Mouse (Mus musculus): ENCODE measurements around the gene Pabpc1l. TPM values are rescaled to one million over a fixed set of nuclear protein-coding genes. Genes with fewer than 3 reads are reported as not detected.

Pabpc1l gene
- polyA plus RNA-seq (2014; fragmentation: Illumina TruSeq; extraction: RNeasy Lipid Tissue Mini Kit (QIAGEN cat#74804); ENCODE audit: low replicate concordance): not detected

GRCm38 (mm10) chr2:164025150-164025549 lies at the start of gene Pabpc1l:
Gene Pabpc1l, plus strand, starts transcription at chr2:164025450.

GRCm38 (mm10) chr2:163994654-163994976 lies 30.6 kb upstream of the Pabpc1l start, which contains the start of gene Ywhab:
Gene Ywhab, plus strand, starts transcription at chr2:163994960.

GRCm38 (mm10) chr2:164070142-164070764 lies 45.0 kb downstream of the Pabpc1l start, which contains the start of gene Stk4:
Gene Stk4, plus strand, starts transcription at chr2:164070322.

GRCm38 (mm10) chr2:164070765-164071436 lies 45.7 kb downstream of the Pabpc1l start, which contains the start of gene Tomm34:
Gene Tomm34, minus strand, starts transcription at chr2:164071169.

Other genes with a start within 250 kb of the Pabpc1l start
- gene Ccn5, start 204.6 kb upstream of the Pabpc1l start, polyA plus RNA-seq (2014; fragmentation: Illumina TruSeq; extraction: RNeasy Lipid Tissue Mini Kit (QIAGEN cat#74804); ENCODE audit: low replicate concordance): not detected
- not detected for gene Kcnk15, start 171.8 kb upstream of the Pabpc1l start, polyA plus RNA-seq (2014; fragmentation: Illumina TruSeq; extraction: RNeasy Lipid Tissue Mini Kit (QIAGEN cat#74804); ENCODE audit: low replicate concordance)
- gene Rims4, start 106.8 kb upstream of the Pabpc1l start, polyA plus RNA-seq (2014; fragmentation: Illumina TruSeq; extraction: RNeasy Lipid Tissue Mini Kit (QIAGEN cat#74804); ENCODE audit: low replicate concordance): not detected
- gene Ywhab, start 30.5 kb upstream of the Pabpc1l start, polyA plus RNA-seq (2014; fragmentation: Illumina TruSeq; extraction: RNeasy Lipid Tissue Mini Kit (QIAGEN cat#74804); ENCODE audit: low replicate concordance): 198 TPM
- gene Stk4, start 44.9 kb downstream of the Pabpc1l start, polyA plus RNA-seq (2014; fragmentation: Illumina TruSeq; extraction: RNeasy Lipid Tissue Mini Kit (QIAGEN cat#74804); ENCODE audit: low replicate concordance): 75.0 TPM
- gene Tomm34, start 45.7 kb downstream of the Pabpc1l start, polyA plus RNA-seq (2014; fragmentation: Illumina TruSeq; extraction: RNeasy Lipid Tissue Mini Kit (QIAGEN cat#74804); ENCODE audit: low replicate concordance): 4.8 TPM
- gene Kcns1, start 145.7 kb downstream of the Pabpc1l start, polyA plus RNA-seq (2014; fragmentation: Illumina TruSeq; extraction: RNeasy Lipid Tissue Mini Kit (QIAGEN cat#74804); ENCODE audit: low replicate concordance): not detected
- gene Wfdc5, start 157.3 kb downstream of the Pabpc1l start, polyA plus RNA-seq (2014; fragmentation: Illumina TruSeq; extraction: RNeasy Lipid Tissue Mini Kit (QIAGEN cat#74804); ENCODE audit: low replicate concordance): not detected
- not detected for gene Wfdc12, start 165.2 kb downstream of the Pabpc1l start, polyA plus RNA-seq (2014; fragmentation: Illumina TruSeq; extraction: RNeasy Lipid Tissue Mini Kit (QIAGEN cat#74804); ENCODE audit: low replicate concordance)
- not detected for gene Wfdc15a, start 174.7 kb downstream of the Pabpc1l start, polyA plus RNA-seq (2014; fragmentation: Illumina TruSeq; extraction: RNeasy Lipid Tissue Mini Kit (QIAGEN cat#74804); ENCODE audit: low replicate concordance)
- not detected for gene Wfdc15b, start 196.2 kb downstream of the Pabpc1l start, polyA plus RNA-seq (2014; fragmentation: Illumina TruSeq; extraction: RNeasy Lipid Tissue Mini Kit (QIAGEN cat#74804); ENCODE audit: low replicate concordance)
- gene Svs2, start 213.0 kb downstream of the Pabpc1l start, polyA plus RNA-seq (2014; fragmentation: Illumina TruSeq; extraction: RNeasy Lipid Tissue Mini Kit (QIAGEN cat#74804); ENCODE audit: low replicate concordance): not detected
- gene Svs3b, start 231.2 kb downstream of the Pabpc1l start, polyA plus RNA-seq (2014; fragmentation: Illumina TruSeq; extraction: RNeasy Lipid Tissue Mini Kit (QIAGEN cat#74804); ENCODE audit: low replicate concordance): not detected